Mouse (Mus musculus) liver, embryonic 14.5 days (tissue): ENCODE measurements at regions not wholly inside any gene's neighbourhood (a gene's known extent, or its start where the extent isn't known, plus 50 kb on each side); places are given as distances from the start of the nearest gene placed in this dataset.

Source experiments
- ATAC-seq: fragments of 200-750 bp; cut with Nextera tagmentation; 2 replicates; pipeline ENCODE4 v1.8.0; 2017; ENCODE audit warnings: moderate number of reproducible peaks, mild to moderate bottlenecking, moderate library complexity; ENCODE audit not compliant: insufficient read depth
- DNase-seq, 3 experiments: peaks; one replicate each; pipeline ENCODE4 v3.0.0-alpha.2; 2012 to 2013; ENCODE audit warnings: low read depth in 3 of 3, low spot score in 3 of 3
- H3K27ac ChIP-seq: fragments of 300-500 bp; sonication (generic); 2 replicates; pipeline ENCODE4 v1.5.1; 2014; ENCODE audit warnings: moderate library complexity, mild to moderate bottlenecking, control low read depth, inconsistent platforms
- H3K27me3 ChIP-seq: fragments of 300-500 bp; sonication (generic); 2 replicates; pipeline ENCODE4 v1.6.1; 2014; ENCODE audit warnings: mild to moderate bottlenecking, low read length, moderate library complexity; ENCODE audit not compliant: control insufficient read depth, insufficient read depth
- H3K36me3 ChIP-seq: fragments of 300-500 bp; sonication (generic); replicated peaks from 2 replicates; pipeline ENCODE4 v1.6.1; 2014; ENCODE audit warnings: low read depth; ENCODE audit not compliant: control insufficient read depth, insufficient read depth
- H3K4me1 ChIP-seq, 2 experiments: fragments of 200-500 bp in 1 of 2; fragments of 300-500 bp in 1 of 2; sonication (generic) in 1 of 2; replicated peaks; 2 replicates each; pipeline ENCODE4 v1.6.1; 2012 to 2014; ENCODE audit warnings: antibody characterized with exemption in 1 of 2, inconsistent platforms in 1 of 2, low read length in 1 of 2; ENCODE audit not compliant: control insufficient read depth in 2 of 2, insufficient read depth in 2 of 2
- H3K4me2 ChIP-seq: fragments of 300-500 bp; sonication (generic); 2 replicates; pipeline ENCODE4 v1.6.1; 2014; ENCODE audit warnings: low read depth, mild to moderate bottlenecking, control low read depth, moderate library complexity
- H3K4me3 ChIP-seq, 2 experiments: fragments of 200-500 bp in 1 of 2; fragments of 300-500 bp in 1 of 2; sonication (generic) in 1 of 2; 2 replicates each; pipeline ENCODE4 v1.5.1; 2012 to 2014; ENCODE audit warnings: low read depth in 2 of 2, low read length in 2 of 2, mild to moderate bottlenecking in 2 of 2, control low read depth in 1 of 2, inconsistent platforms in 1 of 2, moderate library complexity in 1 of 2; ENCODE audit not compliant: insufficient read depth in 1 of 2
- H3K9ac ChIP-seq: fragments of 300-500 bp; sonication (generic); replicated peaks from 2 replicates; pipeline ENCODE4 v1.6.1; 2014; ENCODE audit warnings: mild to moderate bottlenecking, control low read depth, moderate library complexity
- H3K9me3 ChIP-seq: fragments of 300-500 bp; sonication (generic); 2 replicates; pipeline ENCODE4 v1.6.1; 2016; ENCODE audit warnings: low read length, mixed read lengths; ENCODE audit not compliant: control insufficient read depth
- CTCF ChIP-seq: IDR thresholded peaks from 2 replicates; pipeline ENCODE4 v1.5.1; 2016; ENCODE audit warnings: antibody characterized with exemption, low read depth, control low read depth
- EP300 ChIP-seq: IDR thresholded peaks from 2 replicates; pipeline ENCODE4 v1.6.1; 2016; ENCODE audit warnings: antibody characterized with exemption, low read depth
- WGBS: fragments of 180-500 bp; shearing (Covaris S2); extraction: QIAGEN DNeasy Blood & Tissue Kit; methylation state at CpG from one replicate; pipeline ENCODE4 v1.1.7; 2014; ENCODE audit not compliant: insufficient replicate concordance; 5-methylcytosine and 5-hydroxymethylcytosine counted together

- Histone ChIP-seq H3K9ac (no peak overlapping the region), H3K4me1 (0 out of 4 replicates have a peak, but pooled peaks cover 0 to 2% of the 10 kb centered on the region in 2 experiments), H3K27ac (no peak overlapping the region), H3K9me3 (no peaks in the 10 kb centered on the region), H3K27me3 (no peaks in the 10 kb centered on the region), H3K4me2 (no peak overlapping the region), H3K36me3 (no peaks in the 10 kb centered on the region), H3K4me3 (no peak overlapping the region)
- DNase-seq (no peak), ATAC-seq (no peak)
- TF ChIP-seq CTCF: no peak
- TF ChIP-seq EP300: no peak
- WGBS: 44% methylated on average over 14 of the region's 14 CpGs
These were observed 210.5 kb upstream of the Ferd3l start for GRCm38 (mm10) chr12:33717601-33718260.

- 56% methylated on average over 7 of the region's 7 CpGs for WGBS
- Histone ChIP-seq H3K36me3 (no peaks in the 10 kb centered on the region), H3K4me2 (no peak overlapping the region), H3K9me3 (no peaks in the 10 kb centered on the region), H3K27ac (no peak overlapping the region), H3K27me3 (no peaks in the 10 kb centered on the region), H3K9ac (no peak overlapping the region), H3K4me3 (no peak overlapping the region), H3K4me1 (0 out of 4 replicates have a peak, but pooled peaks cover 0 to 2% of the 10 kb centered on the region in 2 experiments)
- DNase-seq (no peak), ATAC-seq (no peak)
- no peak for TF ChIP-seq CTCF
- TF ChIP-seq EP300: no peak
These were observed 209.2 kb upstream of the Ferd3l start for GRCm38 (mm10) chr12:33719063-33719462.

GRCm38 (mm10) chr12:33731937-33732336 lies 196.3 kb upstream of the Ferd3l start:
- H3K4me1 ChIP-seq: no peaks in the 10 kb centered on the region
- no peak overlapping the region for H3K4me2 ChIP-seq
- H3K9ac ChIP-seq: no peak overlapping the region
- WGBS: 35% methylated on average over 4 of the region's 4 CpGs
- no peak overlapping the region for H3K27ac ChIP-seq
- H3K36me3 ChIP-seq: no peaks in the 10 kb centered on the region
- DNase-seq (no peak), ATAC-seq (no peak)
- no peaks in the 10 kb centered on the region for H3K9me3 ChIP-seq
- H3K27me3 ChIP-seq: no peaks in the 10 kb centered on the region
- no peak overlapping the region for H3K4me3 ChIP-seq
- TF ChIP-seq EP300: no peak
- no peak for TF ChIP-seq CTCF

GRCm38 (mm10) chr12:33775563-33776468 lies 152.4 kb upstream of the Ferd3l start:
- WGBS: 47% methylated on average over 5 of the region's 5 CpGs
- DNase-seq: no peak
- no peaks in the 10 kb centered on the region for H3K4me1 ChIP-seq
- H3K27ac ChIP-seq: no peak overlapping the region
- ATAC-seq: no peak
- H3K4me3 ChIP-seq: no peak overlapping the region
- no peaks in the 10 kb centered on the region for H3K36me3 ChIP-seq
- TF ChIP-seq CTCF: no peak
- no peak for TF ChIP-seq EP300
- H3K4me2 ChIP-seq: no peak overlapping the region
- no peaks in the 10 kb centered on the region for H3K27me3 ChIP-seq
- no peak overlapping the region for H3K9ac ChIP-seq
- H3K9me3 ChIP-seq: no peaks in the 10 kb centered on the region

GRCm38 (mm10) chr12:33778477-33778876 lies 149.7 kb upstream of the Ferd3l start:
- H3K27ac ChIP-seq: no peak overlapping the region
- ATAC-seq: no peak
- H3K4me1 ChIP-seq: no peaks in the 10 kb centered on the region
- H3K4me2 ChIP-seq: no peak overlapping the region
- no peak for DNase-seq
- H3K4me3 ChIP-seq: no peak overlapping the region
- no peaks in the 10 kb centered on the region for H3K9me3 ChIP-seq
- TF ChIP-seq CTCF (no peak), EP300 (no peak)
- WGBS: 62% methylated on average over 4 of the region's 4 CpGs
- H3K9ac ChIP-seq: no peak overlapping the region
- H3K36me3 ChIP-seq: no peaks in the 10 kb centered on the region
- no peaks in the 10 kb centered on the region for H3K27me3 ChIP-seq
